Mouse (Mus musculus) intestine, embryonic 15.5 days (tissue): ENCODE results near the gene Hist1h2ak. TPM values are rescaled to one million over a fixed set of nuclear protein-coding genes. Genes with fewer than 3 reads are reported as not detected.
"Not testable (repeated sequence)": the region's sequence is repeated elsewhere in the genome, so short reads cannot be mapped to it uniquely, and the experiment has no call there.

Source experiments
- ATAC-seq: fragments of 200-750 bp; cut with Nextera tagmentation; 2 replicates; pipeline ENCODE4 v1.8.0; 2017; ENCODE audit warnings: moderate TSS enrichment, moderate library complexity
- H3K27ac ChIP-seq: fragments of 300-500 bp; sonication (generic); 2 replicates; pipeline ENCODE4 v1.5.1; 2015; ENCODE audit warnings: mild to moderate bottlenecking, inconsistent platforms
- H3K27me3 ChIP-seq: fragments of 300-500 bp; sonication (generic); replicated peaks from 2 replicates; pipeline ENCODE4 v1.6.1; 2015; ENCODE audit warnings: inconsistent platforms
- H3K36me3 ChIP-seq: fragments of 300-500 bp; sonication (generic); 2 replicates; pipeline ENCODE4 v1.6.1; 2015; ENCODE audit warnings: inconsistent platforms
- H3K4me1 ChIP-seq: fragments of 300-500 bp; sonication (generic); replicated peaks from 2 replicates; pipeline ENCODE4 v1.6.1; 2015; ENCODE audit warnings: inconsistent platforms
- H3K4me2 ChIP-seq: fragments of 300-500 bp; sonication (generic); replicated peaks from 2 replicates; pipeline ENCODE4 v1.6.1; 2015; ENCODE audit warnings: mild to moderate bottlenecking, inconsistent platforms
- H3K4me3 ChIP-seq: fragments of 300-500 bp; sonication (generic); replicated peaks from 2 replicates; pipeline ENCODE4 v1.5.1; 2015; ENCODE audit warnings: inconsistent platforms
- H3K9ac ChIP-seq: fragments of 300-500 bp; sonication (generic); 2 replicates; pipeline ENCODE4 v1.6.1; 2015; ENCODE audit warnings: inconsistent platforms
- H3K9me3 ChIP-seq: fragments of 300-500 bp; sonication (generic); 2 replicates; pipeline ENCODE4 v1.6.1; 2016; ENCODE audit warnings: inconsistent platforms
- WGBS: fragments of 180-500 bp; shearing (Covaris S2); methylation state at CpG from one replicate; pipeline ENCODE4 v1.1.7; 2015; 5-methylcytosine and 5-hydroxymethylcytosine counted together
- polyA plus RNA-seq: library from polyadenylated mRNA; unstranded; fragments of >200 nt; fragmentation: Nextera tagmentation; extraction: Ambion mirVana; gene quantifications from 2 replicates; pipeline ENCODE4 v1.2.1, GENCODE M21; 2015

The Hist1h2ak gene
- polyA plus RNA-seq, 1 experiment from 2014 or later = 22.4 TPM

DNA sequence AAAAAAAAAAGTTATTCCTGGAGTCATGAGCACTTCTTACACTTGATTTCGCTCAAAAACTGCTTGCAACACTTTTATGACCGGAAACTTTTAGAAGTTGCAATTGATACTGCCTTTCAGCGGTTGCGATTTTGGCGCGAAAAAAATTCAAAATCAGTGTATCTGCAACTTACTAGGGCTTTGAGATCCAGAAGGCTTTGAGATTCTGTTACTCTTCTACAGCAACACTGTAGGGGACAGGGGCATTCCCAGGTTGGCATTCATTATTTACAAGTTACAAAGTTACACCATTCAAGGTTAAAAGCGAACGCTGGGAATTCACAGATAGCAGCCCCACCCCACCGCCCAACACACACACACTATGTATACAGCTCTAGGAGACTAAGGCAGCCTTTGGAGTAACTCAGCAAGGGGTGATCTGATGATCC is 30.1 kb upstream of the Hist1h2ak start:
- peak overlapping the region; percentile 39 for H3K4me3 ChIP-seq
- peak overlapping the region; percentile 62 for H3K4me2 ChIP-seq
- H3K27me3 ChIP-seq = no peaks in the 10 kb centered on the region
- peaks cover 19% of the 10 kb centered on the region for H3K4me1 ChIP-seq
- no peaks in the 10 kb centered on the region for H3K9me3 ChIP-seq
- no peak for ATAC-seq
- peak overlapping the region; percentile 37; the same call in 1 of the 2 replicates for H3K9ac ChIP-seq
- peak overlapping the region; percentile 86 for H3K27ac ChIP-seq
- no peaks in the 10 kb centered on the region for H3K36me3 ChIP-seq
- WGBS = 2% methylated on average over 9 of the region's 9 CpGs

- peak within 1 kb of the TSS; percentile 86 for H3K27ac ChIP-seq
- H3K4me2 ChIP-seq = peak within 1 kb of the TSS; percentile 62
- peaks cover 19% of the 10 kb centered on the region for H3K4me1 ChIP-seq
- peak within 1 kb of the TSS; percentile 47 for H3K9ac ChIP-seq
- ATAC-seq = peak; percentile 63
- peak within 1 kb of the TSS; percentile 39 for H3K4me3 ChIP-seq
- no peaks in the 10 kb centered on the region for H3K36me3 ChIP-seq
- no peaks in the 10 kb centered on the region for H3K27me3 ChIP-seq
- WGBS = under 1% methylated on average over 18 of the region's 20 CpGs
- H3K9me3 ChIP-seq = no peaks in the 10 kb centered on the region
Measured at GRCm38 (mm10) chr13:21783255-21783617, 29.6 kb upstream of the Hist1h2ak start, which contains the start of gene Hist1h3i. TSS of gene Hist1h3i (minus strand) at chr13:21783370.

- Histone ChIP-seq H3K4me2 (peak overlapping the region; percentile 62), H3K4me3 (peak overlapping the region; percentile 39), H3K9ac (peak overlapping the region; percentile 47), H3K4me1 (peaks cover 19% of the 10 kb centered on the region), H3K27ac (peak overlapping the region; percentile 81)
- not testable (repeated sequence) for H3K27me3 ChIP-seq, H3K36me3 ChIP-seq, ATAC-seq, H3K9me3 ChIP-seq
- WGBS = under 1% methylated on average over 14 of the region's 35 CpGs
Measured at GRCm38 (mm10) chr13:21782361-21783254, 29.0 kb upstream of the Hist1h2ak start.

DNA sequence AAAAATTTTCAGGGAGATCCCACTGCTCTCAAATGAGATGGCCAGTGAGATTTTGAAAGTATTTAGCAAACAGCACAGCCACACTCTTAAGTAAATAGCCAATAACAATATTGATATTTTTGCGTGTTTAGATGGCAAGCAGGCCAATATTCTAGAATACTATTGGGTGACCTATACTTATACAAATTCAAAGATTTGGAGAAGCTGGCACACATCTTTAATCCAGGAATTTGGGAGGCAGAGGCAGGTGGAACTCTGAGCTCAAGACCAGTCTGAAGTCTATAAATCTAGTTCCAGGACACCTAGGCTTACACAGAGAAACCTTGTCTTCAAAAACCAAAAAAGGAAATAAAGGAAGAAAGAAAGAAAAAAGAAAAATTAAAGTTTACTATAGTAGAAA is 28.0 kb upstream of the Hist1h2ak start:
- 90% methylated on average over 1 of the region's 1 CpGs for WGBS
- no peak for ATAC-seq
- no peak overlapping the region for H3K27ac ChIP-seq

GRCm38 (mm10) chr13:21781021-21781555 is 27.5 kb upstream of the Hist1h2ak start:
- Histone ChIP-seq H3K27ac (peak overlapping the region; percentile 95), H3K36me3 (no peaks in the 10 kb centered on the region)
- no peak for ATAC-seq

More for the DNA sequence above, 28.0 kb upstream of the Hist1h2ak start:
- Histone ChIP-seq H3K9me3 (no peaks in the 10 kb centered on the region), H3K4me3 (no peak overlapping the region), H3K4me1 (peaks cover 19% of the 10 kb centered on the region), H3K27me3 (no peaks in the 10 kb centered on the region), H3K36me3 (no peaks in the 10 kb centered on the region), H3K9ac (no peak overlapping the region), H3K4me2 (no peak overlapping the region)

GRCm38 (mm10) chr13:21779767-21780731 is 26.4 kb upstream of the Hist1h2ak start, which contains the start of gene Hist1h1b:
TSS of gene Hist1h1b (minus strand) at chr13:21780625.
- H3K4me3 ChIP-seq = peak within 1 kb of the TSS; percentile 58
- peak within 1 kb of the TSS; percentile 94 for H3K4me2 ChIP-seq
- H3K4me1 ChIP-seq = peaks cover 11% of the 10 kb centered on the region
- no peaks in the 10 kb centered on the region for H3K27me3 ChIP-seq
- H3K27ac ChIP-seq = peak within 1 kb of the TSS; percentile 95
- peak within 1 kb of the TSS; percentile 83 for H3K9ac ChIP-seq
- WGBS = 1% methylated on average over 44 of the region's 44 CpGs
- H3K9me3 ChIP-seq = no peaks in the 10 kb centered on the region
- no peaks in the 10 kb centered on the region for H3K36me3 ChIP-seq
- peak; percentile 63 for ATAC-seq

More at GRCm38 (mm10) chr13:21781021-21781555, 27.5 kb upstream of the Hist1h2ak start:
- Histone ChIP-seq H3K4me3 (no peak overlapping the region), H3K9ac (peak overlapping the region; percentile 83; the same call in 1 of the 2 replicates), H3K27me3 (no peaks in the 10 kb centered on the region), H3K9me3 (no peaks in the 10 kb centered on the region), H3K4me2 (peak overlapping the region; percentile 94), H3K4me1 (peaks cover 18% of the 10 kb centered on the region)
- 44% methylated on average over 6 of the region's 6 CpGs for WGBS

DNA sequence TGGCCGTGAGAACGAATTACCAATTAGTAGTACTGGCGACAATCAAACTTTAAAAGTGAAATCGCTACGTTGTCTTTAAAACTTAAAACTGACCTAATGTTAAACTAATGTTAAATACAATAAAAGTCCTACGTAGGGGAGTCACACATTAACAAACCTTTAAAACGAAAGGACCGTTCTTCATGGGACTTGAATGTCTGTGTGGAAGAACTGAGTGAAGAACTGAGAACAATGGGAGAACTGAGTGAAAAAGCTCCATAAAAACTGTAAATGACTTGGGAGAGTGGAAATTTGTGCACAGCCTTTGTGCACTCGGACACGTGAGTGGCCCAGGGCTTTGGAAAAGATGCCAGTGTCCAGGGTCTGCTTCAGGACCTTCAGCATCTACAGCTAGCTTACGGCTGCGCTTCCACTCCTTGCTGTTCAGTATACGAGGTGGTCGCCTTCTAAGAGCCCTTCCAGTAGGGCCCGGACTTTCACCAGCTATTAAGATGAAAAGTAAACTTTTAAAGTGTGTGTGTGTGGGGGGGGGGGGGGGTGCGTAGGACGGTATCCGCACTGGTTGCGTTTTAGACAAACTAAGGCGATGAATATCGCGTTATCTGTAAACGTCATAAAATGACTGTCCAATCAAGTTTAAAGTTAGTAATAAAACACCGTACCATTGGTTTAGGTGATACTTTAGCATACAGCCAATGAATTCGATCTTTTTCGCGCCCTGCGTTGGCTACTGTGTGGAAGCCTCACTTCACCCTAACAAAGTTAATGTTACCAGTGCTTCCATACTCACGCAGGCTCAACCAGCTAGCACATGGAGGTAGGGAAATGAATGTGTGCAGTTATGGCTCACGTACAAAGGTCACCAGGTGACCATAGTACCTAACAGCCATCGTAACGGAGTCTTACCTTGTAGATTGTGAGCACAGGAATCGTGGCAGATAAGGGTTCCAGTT is 25.5 kb upstream of the Hist1h2ak start:
- Histone ChIP-seq H3K9ac (peak overlapping the region; percentile 83), H3K36me3 (no peaks in the 10 kb centered on the region), H3K4me3 (peak overlapping the region; percentile 58), H3K4me1 (peaks cover 6% of the 10 kb centered on the region), H3K27ac (peak overlapping the region; percentile 95), H3K27me3 (no peaks in the 10 kb centered on the region), H3K4me2 (peak overlapping the region; percentile 94), H3K9me3 (no peaks in the 10 kb centered on the region)
- ATAC-seq = peak; percentile 87
- WGBS = 3% methylated on average over 33 of the region's 33 CpGs

DNA sequence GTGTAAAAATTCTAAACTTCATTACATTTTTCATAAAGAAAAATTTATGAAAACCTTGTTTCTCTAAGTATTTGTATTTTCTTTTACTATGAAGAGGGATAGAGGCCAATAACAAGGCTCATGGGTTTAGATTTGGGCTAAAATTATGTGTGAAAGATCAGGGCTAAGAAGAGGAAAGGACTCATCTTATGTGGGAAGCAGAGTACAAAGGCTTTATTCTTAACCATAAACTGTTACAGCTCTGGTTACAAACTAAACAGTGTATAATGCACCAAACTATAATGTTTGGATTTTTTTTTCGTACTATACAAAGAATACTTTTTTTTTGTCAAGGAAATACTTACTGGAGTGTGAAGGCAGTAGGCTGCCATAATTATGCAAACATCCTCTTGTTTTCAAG is 2.1 kb upstream of the Hist1h2ak start:
- H3K4me2 ChIP-seq = no peak overlapping the region

DNA sequence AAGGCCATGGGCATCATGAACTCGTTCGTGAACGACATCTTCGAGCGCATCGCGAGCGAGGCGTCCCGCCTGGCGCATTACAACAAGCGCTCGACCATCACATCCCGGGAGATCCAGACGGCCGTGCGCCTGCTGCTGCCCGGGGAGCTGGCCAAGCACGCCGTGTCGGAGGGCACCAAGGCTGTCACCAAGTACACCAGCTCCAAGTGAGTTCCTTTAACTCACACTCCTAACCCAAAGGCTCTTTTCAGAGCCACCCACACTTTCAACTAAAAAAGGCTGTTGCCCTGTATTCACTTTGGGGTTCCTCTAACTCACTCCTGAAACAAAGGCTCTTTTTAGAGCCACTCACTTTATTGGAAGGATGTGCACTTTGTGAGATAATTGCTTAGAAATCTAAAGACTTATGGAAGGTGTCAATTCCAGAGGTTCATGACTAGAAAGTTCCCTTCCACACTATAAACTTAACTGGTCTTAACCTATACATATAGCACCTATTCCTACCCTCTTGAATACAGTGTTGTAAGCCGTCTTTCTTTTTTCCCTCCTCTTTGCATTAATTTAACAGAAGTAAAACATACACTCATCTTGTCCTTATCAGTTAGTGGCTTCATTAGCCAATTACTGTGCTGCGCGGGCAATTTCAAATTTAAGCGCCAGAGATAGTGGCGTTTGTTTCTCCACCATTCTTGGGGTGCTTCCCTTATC is 821 bp upstream of the Hist1h2ak start:
- not testable (repeated sequence) for H3K27me3 ChIP-seq, H3K36me3 ChIP-seq, H3K4me1 ChIP-seq, H3K9me3 ChIP-seq, ATAC-seq
- peak overlapping the region; percentile 43 for H3K4me3 ChIP-seq
- H3K27ac ChIP-seq = peak overlapping the region; percentile 91
- H3K4me2 ChIP-seq = peak overlapping the region; percentile 70
- H3K9ac ChIP-seq = peak overlapping the region; percentile 48
- WGBS = under 1% methylated on average over 17 of the region's 26 CpGs

More for the DNA sequence above, 2.1 kb upstream of the Hist1h2ak start:
- 63% methylated on average over 1 of the region's 1 CpGs for WGBS
- Histone ChIP-seq H3K4me3 (no peak overlapping the region), H3K36me3 (no peaks in the 10 kb centered on the region), H3K27ac (no peak overlapping the region), H3K4me1 (0 out of 2 replicates have a peak, but pooled peaks cover 2% of the 10 kb centered on the region), H3K9ac (no peak overlapping the region), H3K9me3 (no peaks in the 10 kb centered on the region), H3K27me3 (no peaks in the 10 kb centered on the region)
- no peak for ATAC-seq

GRCm38 (mm10) chr13:21753051-21753523 is 540 bp downstream of the Hist1h2ak start:
- ATAC-seq = no peak
- H3K9ac ChIP-seq = peak overlapping the region; percentile 58
- 1% methylated on average over 10 of the region's 10 CpGs for WGBS

More at GRCm38 (mm10) chr13:21753051-21753523, 540 bp downstream of the Hist1h2ak start:
- 0 out of 2 replicates have a peak, but pooled peaks cover 2% of the 10 kb centered on the region for H3K4me1 ChIP-seq
- peak overlapping the region; percentile 43 for H3K4me3 ChIP-seq
- peak overlapping the region; percentile 70 for H3K4me2 ChIP-seq
- peak overlapping the region; percentile 91 for H3K27ac ChIP-seq
- no peaks in the 10 kb centered on the region for H3K27me3 ChIP-seq
- H3K36me3 ChIP-seq = no peaks in the 10 kb centered on the region
- no peaks in the 10 kb centered on the region for H3K9me3 ChIP-seq
